Mouse (Mus musculus) liver, embryonic 16.5 days (tissue): ENCODE data around the gene Nell1. TPM values are rescaled to one million over a fixed set of nuclear protein-coding genes. Genes with fewer than 3 reads are reported as not detected.

Source experiments
- ATAC-seq: fragments of 200-750 bp; cut with Nextera tagmentation; 2 replicates; pipeline ENCODE4 v1.8.0; 2017; ENCODE audit warnings: low read depth, mild to moderate bottlenecking, moderate number of reproducible peaks, moderate library complexity
- H3K27ac ChIP-seq: fragments of 300-500 bp; sonication (generic); 2 replicates; pipeline ENCODE4 v1.5.1; 2014; ENCODE audit warnings: mild to moderate bottlenecking, low read length
- H3K27me3 ChIP-seq: fragments of 300-500 bp; sonication (generic); 2 replicates; pipeline ENCODE4 v1.6.1; 2014; ENCODE audit warnings: low read depth, low read length, mixed read lengths; ENCODE audit not compliant: control insufficient read depth, insufficient read depth
- H3K36me3 ChIP-seq: fragments of 300-500 bp; sonication (generic); 2 replicates; pipeline ENCODE4 v1.6.1; 2014; ENCODE audit warnings: mild to moderate bottlenecking; ENCODE audit not compliant: control insufficient read depth, insufficient read depth
- H3K4me1 ChIP-seq: fragments of 300-500 bp; sonication (generic); 2 replicates; pipeline ENCODE4 v1.6.1; 2014; ENCODE audit warnings: low read depth, low read length, mixed read lengths; ENCODE audit not compliant: control insufficient read depth
- H3K4me2 ChIP-seq: fragments of 300-500 bp; sonication (generic); 2 replicates; pipeline ENCODE4 v1.6.1; 2014; ENCODE audit warnings: low read depth, low read length, mixed read lengths
- H3K4me3 ChIP-seq: fragments of 300-500 bp; sonication (generic); 2 replicates; pipeline ENCODE4 v1.5.1; 2014; ENCODE audit warnings: low read depth, mild to moderate bottlenecking, low read length
- H3K9ac ChIP-seq: fragments of 300-500 bp; sonication (generic); 2 replicates; pipeline ENCODE4 v1.6.1; 2014; ENCODE audit warnings: low read depth, low read length
- H3K9me3 ChIP-seq: fragments of 300-500 bp; sonication (generic); replicated peaks from 2 replicates; pipeline ENCODE4 v1.6.1; 2016; ENCODE audit warnings: low read length; ENCODE audit not compliant: control insufficient read depth
- WGBS: fragments of 180-500 bp; shearing (Covaris S2); extraction: QIAGEN DNeasy Blood & Tissue Kit; methylation state at CpG from one replicate; pipeline ENCODE4 v1.1.7; 2014; ENCODE audit not compliant: insufficient replicate concordance; 5-methylcytosine and 5-hydroxymethylcytosine counted together
- polyA plus RNA-seq: library from polyadenylated mRNA; unstranded; fragments of >200 nt; fragmentation: Nextera tagmentation; extraction: Ambion mirVana; gene quantifications from 2 replicates; pipeline ENCODE4 v1.2.1, GENCODE M21; 2015

Nell1 gene
- polyA plus RNA-seq, 1 experiment from 2014 or later = 0.07 TPM

DNA sequence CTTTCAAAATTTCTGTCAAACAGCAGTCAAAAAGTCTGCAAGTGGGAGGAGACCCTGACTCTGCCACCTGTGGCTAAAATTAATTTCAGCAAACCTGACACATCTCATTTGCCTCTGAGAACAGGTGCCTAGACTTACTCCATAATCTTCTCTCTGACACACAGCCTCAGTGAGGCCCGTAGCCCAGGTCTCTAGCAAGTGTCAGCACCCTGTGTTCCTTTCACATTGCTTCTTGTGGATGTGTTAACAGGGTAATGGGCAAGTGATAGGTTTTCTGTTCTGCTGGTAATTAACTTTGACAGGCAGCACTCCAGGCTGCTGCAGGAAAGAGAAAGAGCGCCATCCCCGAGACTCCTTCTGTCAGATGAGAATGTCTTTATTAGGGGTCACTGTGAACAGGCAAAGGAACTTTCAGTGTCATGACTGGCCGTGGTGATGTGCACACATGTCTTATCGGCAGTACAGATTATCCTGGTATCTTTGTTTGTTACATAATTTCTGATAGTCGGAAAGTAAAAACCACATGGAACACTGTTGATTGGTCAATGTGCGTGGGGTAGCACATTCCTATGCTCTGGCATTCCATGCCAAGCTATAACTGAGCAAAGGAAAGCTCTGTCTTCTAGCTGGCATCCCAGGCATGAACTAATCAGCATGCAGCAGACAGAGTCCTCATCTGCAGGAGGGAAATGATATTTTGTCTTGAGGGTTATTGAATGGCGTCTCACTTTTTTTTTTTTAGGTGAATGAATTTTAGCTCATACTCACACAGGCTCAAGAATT lies 614.2 kb downstream of the Nell1 start:
- Histone ChIP-seq H3K9ac (no peak overlapping the region), H3K4me1 (no peaks in the 10 kb centered on the region), H3K27me3 (no peaks in the 10 kb centered on the region), H3K36me3 (no peaks in the 10 kb centered on the region), H3K4me2 (no peak overlapping the region), H3K9me3 (no peaks in the 10 kb centered on the region), H3K27ac (no peak overlapping the region), H3K4me3 (no peak overlapping the region)
- 58% methylated on average over 8 of the region's 8 CpGs for WGBS
- no peak for ATAC-seq

DNA sequence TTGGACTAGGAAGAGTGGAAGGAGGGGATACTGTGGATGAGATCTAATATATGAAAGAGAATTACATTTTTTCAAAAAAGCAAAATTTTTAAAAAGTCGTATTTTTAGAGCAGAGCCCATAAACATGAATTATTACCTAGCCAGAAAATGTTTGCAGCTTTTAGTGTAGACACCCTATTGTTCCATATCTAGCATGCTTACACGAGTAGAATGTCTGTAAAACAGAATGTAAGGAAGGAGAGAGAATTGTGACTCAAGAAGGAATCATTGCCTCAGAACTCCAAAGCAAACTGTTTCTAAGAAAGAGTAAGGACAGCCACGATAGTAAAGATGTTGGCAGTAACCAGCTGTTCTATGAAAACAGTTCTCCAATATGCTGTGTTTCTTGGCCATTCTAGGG lies 624.2 kb downstream of the Nell1 start, which contains the start of gene 4933405O20Rik:
4933405O20Rik (plus strand) TSS at position 301 of the 400 bp plus-strand sequence.
- no peaks in the 10 kb centered on the region for H3K4me1 ChIP-seq
- no peak within 1 kb of the TSS for H3K4me3 ChIP-seq
- H3K27me3 ChIP-seq = no peaks in the 10 kb centered on the region
- no peak within 1 kb of the TSS for H3K4me2 ChIP-seq
- ATAC-seq = no peak
- H3K27ac ChIP-seq = no peak within 1 kb of the TSS
- no peak within 1 kb of the TSS for H3K9ac ChIP-seq
- H3K9me3 ChIP-seq = no peaks in the 10 kb centered on the region
- H3K36me3 ChIP-seq = no peaks in the 10 kb centered on the region
- 50% methylated on average over 3 of the region's 3 CpGs for WGBS

DNA sequence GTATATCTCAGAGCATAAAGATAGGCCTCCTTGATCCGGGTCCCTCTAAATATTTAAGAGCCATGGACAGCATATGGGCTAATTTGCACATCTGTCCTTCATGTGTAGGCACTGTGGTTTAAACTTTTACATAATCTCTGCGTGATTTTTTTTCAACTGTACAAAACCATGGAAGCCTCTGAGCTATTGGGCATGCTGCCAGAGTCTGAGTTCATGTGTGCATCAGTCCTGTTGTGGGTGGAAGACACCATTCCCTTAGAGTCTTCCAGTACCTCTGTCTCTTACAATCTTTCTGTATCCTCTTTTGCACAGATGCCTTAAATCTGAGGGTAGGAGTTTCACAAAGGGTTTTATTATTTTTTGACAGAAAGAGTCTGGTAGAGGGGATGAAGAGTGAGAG lies 639.4 kb downstream of the Nell1 start:
- no peak overlapping the region for H3K9ac ChIP-seq
- no peaks in the 10 kb centered on the region for H3K4me1 ChIP-seq
- no peak overlapping the region for H3K4me2 ChIP-seq
- H3K9me3 ChIP-seq = no peaks in the 10 kb centered on the region
- H3K27ac ChIP-seq = no peak overlapping the region
- no peaks in the 10 kb centered on the region for H3K27me3 ChIP-seq
- no peaks in the 10 kb centered on the region for H3K36me3 ChIP-seq
- ATAC-seq = no peak
- H3K4me3 ChIP-seq = no peak overlapping the region
- WGBS = 52% methylated on average over 2 of the region's 2 CpGs

DNA sequence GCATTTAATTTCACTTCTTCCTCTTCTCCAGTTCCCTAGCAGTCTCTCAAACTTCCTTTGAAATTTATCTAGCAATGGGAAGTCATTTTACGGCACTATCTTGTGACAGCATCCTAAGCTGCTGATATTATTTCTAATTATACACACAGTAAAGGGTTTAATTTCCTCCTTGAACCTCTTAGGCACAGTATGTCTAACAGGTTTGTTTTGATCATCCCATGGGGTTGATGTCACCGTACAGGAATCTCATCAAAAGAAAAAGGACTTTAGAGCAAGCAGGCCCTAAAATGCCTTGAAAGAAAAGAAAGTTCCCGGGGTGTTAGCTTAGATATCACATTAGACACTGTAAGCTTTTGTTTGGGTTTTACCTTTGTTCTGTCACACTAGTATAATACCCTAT lies 654.5 kb downstream of the Nell1 start:
- H3K4me3 ChIP-seq = no peak overlapping the region
- no peaks in the 10 kb centered on the region for H3K9me3 ChIP-seq

DNA sequence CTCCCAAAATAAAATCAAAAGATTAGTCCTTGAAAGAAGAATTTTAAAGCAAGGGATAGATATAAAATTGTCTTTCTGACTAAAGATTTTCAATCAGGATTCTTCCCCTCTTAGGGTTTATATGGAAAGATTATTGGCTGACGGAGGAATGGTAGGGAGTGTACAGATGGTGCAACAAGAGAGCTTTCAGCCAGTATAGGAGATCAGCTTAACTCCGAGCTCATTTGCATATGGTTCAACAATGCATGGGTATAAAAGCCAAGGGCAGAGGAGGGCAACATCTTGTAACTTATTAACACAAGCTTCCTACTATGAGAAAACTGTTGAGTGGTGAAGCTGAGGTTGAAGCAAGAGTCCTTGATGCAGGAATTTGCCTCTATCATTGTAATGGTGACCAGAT lies 658.5 kb downstream of the Nell1 start:
- H3K9me3 ChIP-seq = no peaks in the 10 kb centered on the region
- H3K9ac ChIP-seq = no peak overlapping the region
- no peak overlapping the region for H3K4me2 ChIP-seq
- ATAC-seq = no peak
- H3K27me3 ChIP-seq = no peaks in the 10 kb centered on the region
- H3K4me1 ChIP-seq = no peaks in the 10 kb centered on the region
- H3K27ac ChIP-seq = no peak overlapping the region
- H3K4me3 ChIP-seq = no peak overlapping the region
- no peaks in the 10 kb centered on the region for H3K36me3 ChIP-seq
- WGBS = 45% methylated on average over 2 of the region's 2 CpGs

More for the DNA sequence above, 654.5 kb downstream of the Nell1 start:
- Histone ChIP-seq H3K36me3 (no peaks in the 10 kb centered on the region), H3K4me2 (no peak overlapping the region), H3K9ac (no peak overlapping the region), H3K27ac (no peak overlapping the region), H3K4me1 (no peaks in the 10 kb centered on the region), H3K27me3 (no peaks in the 10 kb centered on the region)
- no peak for ATAC-seq
- WGBS = 57% methylated on average over 3 of the region's 3 CpGs

DNA sequence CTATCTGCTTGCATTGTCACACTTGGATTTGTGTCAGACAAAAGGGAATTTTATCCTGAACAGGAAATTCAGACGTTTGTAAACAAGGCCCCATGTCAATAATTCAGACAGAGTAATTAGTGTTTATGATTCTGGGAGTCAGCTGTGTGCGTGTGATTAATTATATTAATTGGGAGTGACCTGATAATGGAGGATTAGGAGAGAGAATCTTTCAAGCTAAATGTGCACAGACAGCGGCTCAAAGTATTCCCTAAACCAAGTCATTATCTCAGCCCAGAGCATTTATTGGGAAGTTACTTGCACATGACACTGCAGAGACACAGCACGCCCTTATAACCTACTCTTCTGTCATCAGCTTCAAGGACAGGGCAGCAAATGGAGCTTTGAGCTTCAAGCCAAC lies 697.6 kb downstream of the Nell1 start:
- H3K4me3 ChIP-seq = no peak overlapping the region
- H3K27me3 ChIP-seq = no peaks in the 10 kb centered on the region
- WGBS = 52% methylated on average over 4 of the region's 4 CpGs
- H3K4me1 ChIP-seq = no peaks in the 10 kb centered on the region
- no peak overlapping the region for H3K4me2 ChIP-seq
- no peak overlapping the region for H3K27ac ChIP-seq
- ATAC-seq = no peak
- no peaks in the 10 kb centered on the region for H3K36me3 ChIP-seq
- no peak overlapping the region for H3K9ac ChIP-seq
- no peaks in the 10 kb centered on the region; the same call in 1 of the 2 replicates for H3K9me3 ChIP-seq

DNA sequence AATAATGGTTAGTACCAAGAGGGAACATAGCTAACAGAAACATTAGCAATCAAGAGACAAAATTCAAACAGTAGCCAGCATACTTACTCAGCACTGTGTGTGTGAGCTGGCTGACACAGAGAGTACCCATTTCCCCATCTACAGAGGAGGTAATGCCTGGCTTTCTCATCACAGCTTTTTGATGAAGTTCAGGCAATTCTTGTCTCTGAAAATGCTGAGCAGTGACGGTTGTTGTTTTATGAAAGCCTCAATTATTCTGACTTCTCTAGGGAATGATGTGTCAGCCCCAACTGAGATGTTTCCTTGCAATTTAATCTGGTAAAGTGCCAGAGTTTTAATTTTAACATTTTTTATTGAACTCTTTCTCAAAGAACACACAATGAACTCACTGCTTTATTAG lies 700.8 kb downstream of the Nell1 start:
- no peaks in the 10 kb centered on the region; the same call in 1 of the 2 replicates for H3K9me3 ChIP-seq
- no peak for ATAC-seq
- no peak overlapping the region for H3K4me3 ChIP-seq
- H3K36me3 ChIP-seq = no peaks in the 10 kb centered on the region
- H3K27me3 ChIP-seq = no peaks in the 10 kb centered on the region
- no peaks in the 10 kb centered on the region for H3K4me1 ChIP-seq
- 66% methylated on average over 1 of the region's 1 CpGs for WGBS
- no peak overlapping the region for H3K9ac ChIP-seq
- H3K27ac ChIP-seq = no peak overlapping the region
- no peak overlapping the region for H3K4me2 ChIP-seq

DNA sequence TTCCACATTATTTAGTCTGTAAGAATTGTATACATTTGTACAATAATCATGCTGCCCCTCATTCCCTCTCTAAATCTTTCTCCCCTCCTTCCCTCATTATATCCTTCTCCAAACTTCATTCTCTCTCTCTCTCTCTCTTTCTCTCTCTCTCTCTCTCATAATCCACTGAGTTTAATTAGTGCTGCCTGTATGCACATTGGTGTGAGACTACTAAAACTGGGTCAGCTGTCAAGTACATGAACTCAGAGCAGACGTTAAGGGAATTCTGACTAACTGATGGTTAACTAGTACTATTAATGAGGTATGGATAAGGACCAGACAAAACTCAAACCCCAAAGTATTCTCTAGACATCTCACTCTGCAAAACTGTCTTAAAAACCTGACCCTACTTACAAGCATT lies 702.8 kb downstream of the Nell1 start:
- no peak overlapping the region for H3K9ac ChIP-seq
- no peaks in the 10 kb centered on the region for H3K36me3 ChIP-seq
- no peak overlapping the region for H3K4me3 ChIP-seq
- ATAC-seq = no peak
- no peak overlapping the region for H3K4me2 ChIP-seq
- H3K27me3 ChIP-seq = no peaks in the 10 kb centered on the region
- no peaks in the 10 kb centered on the region; the same call in 1 of the 2 replicates for H3K9me3 ChIP-seq
- 27% methylated on average over 1 of the region's 1 CpGs for WGBS
- no peaks in the 10 kb centered on the region for H3K4me1 ChIP-seq
- no peak overlapping the region for H3K27ac ChIP-seq

DNA sequence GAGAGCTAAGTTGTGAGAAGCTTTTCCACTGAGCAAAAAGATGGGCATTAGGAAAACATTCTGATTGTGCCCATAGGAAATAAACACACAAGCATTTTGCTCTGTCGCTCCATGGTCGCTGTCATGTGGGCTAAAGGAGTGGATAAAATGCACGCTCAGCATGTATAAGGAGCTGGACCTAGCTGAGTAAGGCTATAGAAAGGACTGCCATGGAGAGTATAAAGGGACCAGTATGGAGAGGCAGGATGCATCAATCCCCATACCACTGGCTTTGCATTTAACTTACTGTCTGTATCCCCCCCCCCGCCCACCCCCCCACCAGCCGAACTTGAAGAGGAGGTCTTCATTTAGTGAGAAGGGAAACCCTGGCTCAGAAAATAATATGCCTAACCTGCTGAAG lies 711.7 kb downstream of the Nell1 start:
- Histone ChIP-seq H3K9ac (no peak overlapping the region), H3K36me3 (no peaks in the 10 kb centered on the region), H3K27me3 (no peaks in the 10 kb centered on the region), H3K27ac (no peak overlapping the region), H3K4me2 (no peak overlapping the region), H3K4me1 (no peaks in the 10 kb centered on the region), H3K9me3 (no peaks in the 10 kb centered on the region), H3K4me3 (no peak overlapping the region)
- 73% methylated on average over 5 of the region's 5 CpGs for WGBS
- ATAC-seq = no peak
